Mouse (Mus musculus): Measurements from ENCODE around the gene Alyref.

GRCm38 (mm10) chr11:120547469-120547868 lies 50.7 kb downstream of the Alyref start:
- TF ChIP-seq CTCF (IDR thresholded peaks at IDR 0.05; ENCODE audit: control insufficient read depth, insufficient read depth, insufficient read length) = no peak
- no peak for TF ChIP-seq MAX (IDR thresholded peaks at IDR 0.05)
- no peak for TF ChIP-seq MYOD1 (IDR thresholded peaks at IDR 0.05; ENCODE audit: control insufficient read depth, insufficient read length, low read depth)
- TF ChIP-seq MYOG (IDR thresholded peaks at IDR 0.05; ENCODE audit: control insufficient read depth, extremely low read depth, insufficient read length) = no peak
- TF ChIP-seq CEBPB (IDR thresholded peaks at IDR 0.05; ENCODE audit: low read depth) = no peak
- TF ChIP-seq USF1 (IDR thresholded peaks at IDR 0.05; ENCODE audit: low read depth) = no peak
- no peak for TF ChIP-seq FOSL1 (IDR thresholded peaks at IDR 0.05; ENCODE audit: insufficient read depth, low read length, poor library complexity, severe bottlenecking)
